Mouse (Mus musculus): Measurements from ENCODE around the gene Zfp961.

DNA sequence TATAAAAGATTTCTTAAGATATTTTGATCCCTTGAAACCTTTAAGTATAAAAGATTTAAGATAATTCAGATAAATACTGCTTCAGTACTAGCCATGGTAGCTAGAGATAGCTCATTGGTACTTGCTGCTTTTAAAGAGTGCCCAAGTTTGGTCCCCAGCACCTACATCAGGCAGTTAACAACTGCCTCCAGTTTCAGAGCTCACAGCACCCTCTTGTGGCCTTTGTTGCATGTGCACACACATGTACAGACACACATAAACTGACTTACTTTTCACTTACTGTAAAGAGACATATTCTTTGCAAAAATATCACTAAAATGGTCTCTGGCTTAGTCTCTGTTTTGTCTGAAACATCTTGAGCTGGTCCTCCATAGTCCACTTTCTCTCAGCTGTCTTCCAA is 15.6 kb downstream of the Zfp961 start:
- TF ChIP-seq POLR2A (IDR thresholded peaks at IDR 0.05; ENCODE audit: borderline replicate concordance, insufficient read depth, low read length), result no peak
- TF ChIP-seq CTCF (IDR thresholded peaks at IDR 0.05; ENCODE audit: borderline replicate concordance, insufficient read depth, low read depth, low read length), result no peak

All from cerebellum, adult 2 months (tissue).